Mouse (Mus musculus) kidney, embryonic 16.5 days (tissue): ENCODE measurements around the gene Ubxn6. TPM values are rescaled to one million over a fixed set of nuclear protein-coding genes. Genes with fewer than 3 reads are reported as not detected.
"Not testable (repeated sequence)": the region's sequence is repeated elsewhere in the genome, so short reads cannot be mapped to it uniquely, and the experiment has no call there.

Experiments
- ATAC-seq: fragments of 200-750 bp; cut with Nextera tagmentation; 2 replicates; pipeline ENCODE4 v1.8.0; 2017; ENCODE audit warnings: moderate TSS enrichment; ENCODE audit not compliant: low FRiP score, low TSS enrichment
- H3K27ac ChIP-seq: fragments of 300-500 bp; sonication (generic); 2 replicates; pipeline ENCODE4 v1.5.1; 2014; ENCODE audit warnings: low read length
- H3K27me3 ChIP-seq: fragments of 300-500 bp; sonication (generic); 2 replicates; pipeline ENCODE4 v1.6.1; 2014; ENCODE audit warnings: low read length, control low read depth, mixed read lengths; ENCODE audit not compliant: insufficient read depth
- H3K36me3 ChIP-seq: fragments of 300-500 bp; sonication (generic); 2 replicates; pipeline ENCODE4 v1.6.1; 2014; ENCODE audit warnings: low read length, control low read depth, mixed read lengths; ENCODE audit not compliant: insufficient read depth
- H3K4me1 ChIP-seq: fragments of 300-500 bp; sonication (generic); 2 replicates; pipeline ENCODE4 v1.6.1; 2014; ENCODE audit warnings: low read length, control low read depth, mixed read lengths; ENCODE audit not compliant: insufficient read depth
- H3K4me2 ChIP-seq: fragments of 300-500 bp; sonication (generic); replicated peaks from 2 replicates; pipeline ENCODE4 v1.6.1; 2014; ENCODE audit warnings: low read depth, low read length
- H3K4me3 ChIP-seq: fragments of 300-500 bp; sonication (generic); 2 replicates; pipeline ENCODE4 v1.5.1; 2014; ENCODE audit warnings: mild to moderate bottlenecking, low read length
- H3K9ac ChIP-seq: fragments of 300-500 bp; sonication (generic); replicated peaks from 2 replicates; pipeline ENCODE4 v1.6.1; 2014; ENCODE audit warnings: low read length
- H3K9me3 ChIP-seq: fragments of 300-500 bp; sonication (generic); 2 replicates; pipeline ENCODE4 v1.6.1; 2016; ENCODE audit warnings: low read length, control low read depth
- WGBS: fragments of 180-500 bp; shearing (Covaris S2); extraction: QIAGEN DNeasy Blood & Tissue Kit; methylation state at CpG from one replicate; pipeline ENCODE4 v1.1.7; 2014; 5-methylcytosine and 5-hydroxymethylcytosine counted together
- polyA plus RNA-seq: library from polyadenylated mRNA; unstranded; fragments of >200 nt; fragmentation: Nextera tagmentation; extraction: Ambion mirVana; gene quantifications from 2 replicates; pipeline ENCODE4 v1.2.1, GENCODE M21; 2015

Gene Ubxn6
- polyA plus RNA-seq, 1 experiment from 2014 or later: 46.2 TPM

DNA sequence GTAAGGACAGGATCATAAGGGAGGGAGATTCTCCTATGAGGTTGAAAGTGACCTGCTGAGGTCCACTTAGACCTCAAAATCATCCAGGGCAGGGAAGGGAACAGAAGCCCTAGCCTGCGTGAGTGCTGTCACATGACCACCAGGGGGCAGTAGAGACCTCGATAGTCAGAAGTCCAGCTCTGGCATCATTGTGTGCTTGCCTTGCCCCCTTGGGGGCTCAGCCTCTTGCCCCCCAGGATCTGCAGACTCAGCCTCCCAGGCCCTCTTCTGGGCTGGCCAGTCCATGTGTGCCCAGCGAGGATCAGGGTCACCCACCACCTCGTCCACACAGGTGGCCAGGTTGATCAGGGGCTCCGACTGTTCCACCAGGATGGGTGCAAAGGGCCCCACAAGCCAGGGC, 37.0 kb upstream of the Ubxn6 start:
- Histone ChIP-seq H3K36me3 (no peaks in the 10 kb centered on the region), H3K9ac (no peak overlapping the region), H3K4me1 (0 out of 2 replicates have a peak, but pooled peaks cover under 1% of the 10 kb centered on the region), H3K4me3 (no peak overlapping the region), H3K4me2 (no peak overlapping the region), H3K27ac (no peak overlapping the region), H3K27me3 (peaks cover 4% of the 10 kb centered on the region; the same call in 1 of the 2 replicates), H3K9me3 (no peaks in the 10 kb centered on the region)
- peak; percentile 23; the same call in 1 of the 2 replicates for ATAC-seq
- 43% methylated on average over 5 of the region's 5 CpGs for WGBS

DNA sequence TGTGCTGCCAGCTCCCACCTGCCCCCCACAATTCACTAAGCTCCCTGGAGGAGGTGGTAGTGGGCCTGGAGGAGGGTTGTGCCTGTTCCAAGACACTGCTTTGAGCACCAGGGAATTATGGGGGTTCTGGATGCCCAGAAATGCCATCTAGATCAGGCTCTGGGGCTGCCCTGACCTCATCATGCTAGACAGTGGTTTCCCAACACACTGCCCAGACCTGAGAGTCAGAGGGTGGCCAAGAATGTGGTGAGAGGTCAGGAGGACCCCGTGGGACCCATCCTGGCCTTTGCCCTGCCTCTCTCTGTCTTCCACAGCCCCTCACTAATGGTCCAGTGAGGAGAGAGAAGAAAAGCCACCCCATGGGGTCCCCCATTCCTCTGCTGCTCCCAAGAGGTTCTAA, 36.2 kb upstream of the Ubxn6 start:
- Histone ChIP-seq H3K27me3 (no peaks in the 10 kb centered on the region; the same call in 1 of the 2 replicates), H3K4me3 (no peak overlapping the region), H3K4me1 (no peaks in the 10 kb centered on the region), H3K36me3 (no peaks in the 10 kb centered on the region), H3K9ac (no peak overlapping the region), H3K27ac (no peak overlapping the region), H3K9me3 (no peaks in the 10 kb centered on the region), H3K4me2 (no peak overlapping the region)
- 64% methylated on average over 1 of the region's 1 CpGs for WGBS
- no peak for ATAC-seq

DNA sequence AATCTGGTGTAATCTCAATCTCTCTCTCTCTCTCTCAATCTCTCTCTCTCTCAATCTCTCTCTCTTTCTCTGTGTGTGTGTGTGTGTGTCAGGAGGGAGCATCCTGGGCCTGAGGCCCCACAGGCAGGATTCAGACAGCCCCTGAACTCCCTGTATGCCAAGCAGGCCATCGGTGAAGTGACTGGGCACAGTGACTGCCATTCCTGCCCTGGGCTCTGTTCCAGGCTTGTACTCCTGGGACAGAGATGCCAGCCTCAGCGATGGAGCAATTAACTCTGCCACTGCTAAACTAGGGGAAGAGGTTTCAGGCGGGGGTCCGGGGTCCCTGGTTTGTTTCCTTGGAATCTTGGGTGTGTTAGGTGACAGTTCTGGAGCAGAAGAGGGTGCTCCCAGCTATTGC, 35.7 kb upstream of the Ubxn6 start:
- H3K36me3 ChIP-seq: no peaks in the 10 kb centered on the region
- 72% methylated on average over 4 of the region's 4 CpGs for WGBS
- H3K4me3 ChIP-seq: no peak overlapping the region
- H3K4me2 ChIP-seq: no peak overlapping the region
- no peak for ATAC-seq
- no peak overlapping the region for H3K27ac ChIP-seq
- H3K9me3 ChIP-seq: no peaks in the 10 kb centered on the region
- H3K4me1 ChIP-seq: no peaks in the 10 kb centered on the region
- no peak overlapping the region for H3K9ac ChIP-seq
- no peaks in the 10 kb centered on the region for H3K27me3 ChIP-seq

DNA sequence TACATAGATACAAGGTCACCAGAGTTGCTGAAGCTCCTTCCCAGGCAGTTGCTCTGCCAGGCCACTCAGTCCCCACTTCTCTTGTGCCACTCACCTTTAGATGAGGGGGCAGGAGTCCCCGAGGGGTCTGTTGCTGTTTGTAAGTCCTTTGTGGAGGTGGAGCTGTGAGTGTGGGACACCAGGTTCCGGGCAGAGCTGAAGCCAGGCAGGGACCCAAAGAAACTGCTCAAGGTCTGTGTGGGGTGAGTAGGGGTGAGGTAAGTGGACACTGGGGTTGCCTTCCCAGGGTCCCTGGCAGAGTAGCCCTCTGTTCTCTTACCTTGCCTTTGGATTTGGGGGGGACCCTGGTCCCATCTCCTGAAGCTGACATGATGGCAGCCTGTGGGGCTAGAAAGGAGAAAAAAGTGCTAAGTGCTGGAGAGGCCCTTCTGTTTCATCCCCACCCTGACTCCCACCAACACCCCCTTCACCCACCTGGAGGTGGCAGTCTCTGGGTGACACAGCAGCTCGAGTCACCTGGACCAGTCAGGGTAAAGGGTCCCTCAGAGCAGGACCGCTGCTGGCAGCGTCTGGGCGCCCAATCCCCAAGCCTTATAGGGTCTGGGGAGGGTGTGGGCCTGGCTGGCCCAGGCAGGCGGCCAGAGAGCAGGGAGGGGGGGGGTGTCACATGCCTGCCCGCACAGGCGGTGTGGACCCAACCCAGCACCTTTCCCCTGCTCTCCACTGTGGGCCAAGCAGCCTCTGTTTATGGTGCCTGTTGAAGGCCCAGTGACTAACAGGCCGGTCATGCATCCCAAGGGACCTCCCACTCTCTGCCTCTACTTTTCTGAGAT, 34.6 kb upstream of the Ubxn6 start, which contains the start of gene Plin4:
Gene Plin4, minus strand, starts transcription at position 585 of the 833 bp plus-strand sequence.
- 0 out of 2 replicates have a peak, but pooled peaks have one; percentile 35 for ATAC-seq
- H3K4me3 ChIP-seq: no peak within 1 kb of the TSS
- 56% methylated on average over 10 of the region's 10 CpGs for WGBS
- H3K27ac ChIP-seq: no peak within 1 kb of the TSS
- no peaks in the 10 kb centered on the region for H3K4me1 ChIP-seq
- H3K9ac ChIP-seq: no peak within 1 kb of the TSS
- H3K36me3 ChIP-seq: no peaks in the 10 kb centered on the region
- H3K27me3 ChIP-seq: no peaks in the 10 kb centered on the region
- no peak within 1 kb of the TSS for H3K4me2 ChIP-seq
- no peaks in the 10 kb centered on the region for H3K9me3 ChIP-seq

DNA sequence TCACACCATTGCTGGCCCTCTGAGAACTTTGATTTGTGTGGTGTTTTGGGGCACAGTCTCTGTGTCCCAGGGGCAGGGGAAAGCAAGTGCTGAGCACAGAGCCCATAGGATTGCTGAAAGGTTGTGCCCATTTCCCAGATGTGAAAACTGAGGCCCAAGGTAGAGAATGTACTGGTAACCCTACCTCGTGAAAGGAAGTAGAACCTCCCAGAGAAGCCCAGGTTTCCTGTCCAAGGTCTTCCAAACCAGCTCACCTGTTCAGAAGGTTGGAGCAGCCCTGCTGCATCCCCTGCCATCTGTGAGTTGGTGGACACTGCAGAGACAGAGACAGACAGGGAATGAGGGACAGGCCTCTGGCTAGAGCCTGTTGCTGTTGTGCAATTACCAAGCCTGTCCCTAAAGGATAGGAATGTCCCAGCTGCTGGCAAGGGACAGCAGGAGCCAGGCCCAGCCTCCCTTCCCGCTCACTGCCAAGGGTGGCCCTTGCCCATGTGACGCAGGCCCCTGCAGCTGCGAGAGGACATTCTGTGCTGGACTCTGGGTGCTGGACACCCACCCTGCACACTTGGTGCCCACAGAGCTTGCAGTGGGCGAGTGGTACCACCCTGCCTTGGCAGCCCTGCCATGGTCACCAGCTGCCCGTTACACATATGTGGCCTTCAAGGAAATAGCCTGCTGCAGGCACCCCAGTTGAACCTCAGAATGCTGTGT, 33.7 kb upstream of the Ubxn6 start:
- 0 out of 2 replicates have a peak, but pooled peaks have one; percentile 9 for ATAC-seq

GRCm38 (mm10) chr17:56107736-56108135, 32.9 kb upstream of the Ubxn6 start:
- Histone ChIP-seq H3K4me3 (no peak overlapping the region), H3K36me3 (0 out of 2 replicates have a peak, but pooled peaks cover 7% of the 10 kb centered on the region), H3K9me3 (no peaks in the 10 kb centered on the region), H3K4me2 (no peak overlapping the region), H3K27me3 (no peaks in the 10 kb centered on the region), H3K27ac (no peak overlapping the region), H3K4me1 (no peaks in the 10 kb centered on the region), H3K9ac (no peak overlapping the region)
- 68% methylated on average over 2 of the region's 2 CpGs for WGBS
- no peak for ATAC-seq

More for the DNA sequence above, 33.7 kb upstream of the Ubxn6 start:
- Histone ChIP-seq H3K9ac (no peak overlapping the region), H3K36me3 (no peaks in the 10 kb centered on the region), H3K4me3 (no peak overlapping the region), H3K27me3 (no peaks in the 10 kb centered on the region), H3K9me3 (no peaks in the 10 kb centered on the region), H3K4me2 (no peak overlapping the region), H3K27ac (no peak overlapping the region), H3K4me1 (no peaks in the 10 kb centered on the region)
- 85% methylated on average over 6 of the region's 6 CpGs for WGBS

DNA sequence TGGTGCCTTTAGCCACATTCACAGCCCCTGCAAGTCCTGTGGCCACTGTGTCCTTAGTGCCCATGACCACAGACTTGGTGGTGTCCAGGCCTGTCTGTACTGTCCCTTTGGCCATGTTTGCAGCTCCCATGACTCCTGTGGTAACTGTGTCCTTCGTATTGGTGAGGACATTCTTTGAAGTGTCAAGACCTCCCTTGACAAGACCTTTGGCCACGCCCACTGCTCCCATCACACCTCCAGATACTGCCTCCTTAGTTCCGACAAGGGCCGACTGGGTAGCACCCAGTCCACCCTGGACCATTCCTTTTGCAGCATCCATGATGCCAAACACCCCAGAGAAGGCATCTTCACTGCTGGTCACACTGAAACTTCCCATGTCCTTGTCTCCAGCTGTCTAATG, 32.2 kb upstream of the Ubxn6 start:
- H3K27me3 ChIP-seq: no peaks in the 10 kb centered on the region
- no peak overlapping the region for H3K4me2 ChIP-seq
- ATAC-seq: no peak
- WGBS: 64% methylated on average over 4 of the region's 4 CpGs
- no peak overlapping the region for H3K9ac ChIP-seq
- no peaks in the 10 kb centered on the region for H3K9me3 ChIP-seq
- no peaks in the 10 kb centered on the region for H3K4me1 ChIP-seq
- no peak overlapping the region for H3K4me3 ChIP-seq
- no peak overlapping the region for H3K27ac ChIP-seq
- H3K36me3 ChIP-seq: peaks cover 13% of the 10 kb centered on the region

DNA sequence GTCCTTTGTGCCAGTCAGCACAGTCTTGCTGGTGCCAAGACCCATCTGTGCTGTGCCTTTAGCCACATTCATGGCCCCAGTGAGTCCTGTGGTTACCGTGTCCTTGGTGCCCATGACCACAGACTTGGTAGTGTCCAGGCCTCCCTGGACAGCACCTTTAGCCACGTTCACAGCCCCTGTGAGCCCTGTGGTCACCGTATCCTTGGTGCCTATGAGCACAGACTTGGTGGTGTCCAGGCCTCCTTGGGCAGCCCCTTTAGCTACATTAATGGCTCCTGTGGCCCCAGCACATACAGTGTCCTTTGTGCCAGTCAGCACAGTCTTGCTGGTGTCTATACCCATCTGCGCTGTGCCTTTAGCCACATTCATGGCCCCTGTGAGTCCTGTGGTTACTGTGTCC, 31.6 kb upstream of the Ubxn6 start:
- ATAC-seq, H3K4me1 ChIP-seq, H3K27ac ChIP-seq, H3K4me3 ChIP-seq, H3K27me3 ChIP-seq, H3K4me2 ChIP-seq, H3K9me3 ChIP-seq, H3K9ac ChIP-seq: not testable (repeated sequence)
- peaks cover 19% of the 10 kb centered on the region for H3K36me3 ChIP-seq
- 96% methylated on average over 4 of the region's 4 CpGs for WGBS

GRCm38 (mm10) chr17:56104821-56105220, 30.0 kb upstream of the Ubxn6 start:
- peaks cover 32% of the 10 kb centered on the region for H3K36me3 ChIP-seq
- not testable (repeated sequence) for H3K4me3 ChIP-seq, H3K9me3 ChIP-seq, H3K9ac ChIP-seq, H3K27ac ChIP-seq, ATAC-seq, H3K27me3 ChIP-seq, H3K4me1 ChIP-seq, H3K4me2 ChIP-seq
- 88% methylated on average over 2 of the region's 5 CpGs for WGBS
